Mouse (Mus musculus) B cell, adult 2 months (primary cell): ENCODE measurements around the gene Trappc11.

ENCODE experiments used
- DNase-seq, 2 experiments: peaks; one replicate each; pipeline ENCODE4 v3.0.0; 2022

The Trappc11 gene

GRCm38 (mm10) chr8:47533344-47534125 is at the start of gene Trappc11, which contains the start of gene Rwdd4a:
Gene Trappc11, minus strand, starts transcription at chr8:47533470.
Gene Rwdd4a, plus strand, starts transcription at chr8:47533664.
- DNase-seq, result peak; percentile 90 to 91

- no peak for DNase-seq
These were observed 48.2 kb upstream of the Trappc11 start for GRCm38 (mm10) chr8:47581454-47581853.

GRCm38 (mm10) chr8:47573482-47573881 is 40.2 kb upstream of the Trappc11 start:
- no peak for DNase-seq

GRCm38 (mm10) chr8:47570161-47570560 is 36.9 kb upstream of the Trappc11 start:
- DNase-seq, result no peak

- no peak for DNase-seq
These were observed 34.8 kb upstream of the Trappc11 start for GRCm38 (mm10) chr8:47568098-47568497.

GRCm38 (mm10) chr8:47566551-47566950 is 33.3 kb upstream of the Trappc11 start:
- no peak for DNase-seq

GRCm38 (mm10) chr8:47560801-47561200 is 27.5 kb upstream of the Trappc11 start:
- no peak for DNase-seq

- DNase-seq, result no peak
These were observed 25.0 kb upstream of the Trappc11 start for GRCm38 (mm10) chr8:47558274-47558673.

- DNase-seq, result no peak
These were observed 23.2 kb upstream of the Trappc11 start for GRCm38 (mm10) chr8:47556446-47556845.

GRCm38 (mm10) chr8:47553613-47554012 is 20.3 kb upstream of the Trappc11 start:
- DNase-seq, result peak; percentile 8 to 27

- DNase-seq, result no peak
These were observed 13.8 kb upstream of the Trappc11 start for GRCm38 (mm10) chr8:47547102-47547501.

GRCm38 (mm10) chr8:47544094-47544493 is 10.8 kb upstream of the Trappc11 start:
- no peak for DNase-seq

GRCm38 (mm10) chr8:47542746-47543145 is 9.5 kb upstream of the Trappc11 start:
- no peak for DNase-seq

- DNase-seq, result no peak
These were observed 5.1 kb upstream of the Trappc11 start for GRCm38 (mm10) chr8:47538323-47538722.

- no peak for DNase-seq
These were observed 5.2 kb downstream of the Trappc11 start for GRCm38 (mm10) chr8:47528094-47528493.

- no peak for DNase-seq
These were observed 19.7 kb downstream of the Trappc11 start for GRCm38 (mm10) chr8:47513601-47514000.

- no peak for DNase-seq
These were observed 22.3 kb downstream of the Trappc11 start for GRCm38 (mm10) chr8:47510930-47511329.

- DNase-seq, result no peak
These were observed 27.8 kb downstream of the Trappc11 start for GRCm38 (mm10) chr8:47505431-47505830.

GRCm38 (mm10) chr8:47502546-47502945 is 30.7 kb downstream of the Trappc11 start:
- no peak for DNase-seq

- DNase-seq, result no peak
These were observed 31.3 kb downstream of the Trappc11 start for GRCm38 (mm10) chr8:47501994-47502393.

GRCm38 (mm10) chr8:47495428-47495827 is 37.8 kb downstream of the Trappc11 start:
- no peak for DNase-seq

- no peak for DNase-seq
These were observed 38.6 kb downstream of the Trappc11 start for GRCm38 (mm10) chr8:47494602-47495153.

GRCm38 (mm10) chr8:47493106-47493505 is 40.2 kb downstream of the Trappc11 start:
- DNase-seq, result no peak

- DNase-seq, result no peak
These were observed 46.0 kb downstream of the Trappc11 start for GRCm38 (mm10) chr8:47487231-47487630.
